Mouse (Mus musculus) neural tube, embryonic 11.5 days (tissue): ENCODE results near the gene Ranbp3l. TPM values are rescaled to one million over a fixed set of nuclear protein-coding genes. Genes with fewer than 3 reads are reported as not detected.

Experiments
- ATAC-seq: fragments of 200-750 bp; cut with Nextera tagmentation; 2 replicates; pipeline ENCODE4 v1.8.0; 2017; ENCODE audit warnings: moderate number of reproducible peaks, mild to moderate bottlenecking, moderate TSS enrichment, moderate library complexity; ENCODE audit not compliant: insufficient read depth, low FRiP score, low TSS enrichment
- DNase-seq: peaks from one replicate; pipeline ENCODE4 v3.0.0-alpha.2; 2015; ENCODE audit warnings: low spot score
- H3K27ac ChIP-seq: fragments of 300-500 bp; sonication (generic); 2 replicates; pipeline ENCODE4 v1.5.1; 2014; ENCODE audit warnings: low read depth, mild to moderate bottlenecking, low read length
- H3K27me3 ChIP-seq: fragments of 300-500 bp; sonication (generic); 2 replicates; pipeline ENCODE4 v1.6.1; 2014; ENCODE audit warnings: mild to moderate bottlenecking, low read length, mixed read lengths; ENCODE audit not compliant: control insufficient read depth, insufficient read depth
- H3K36me3 ChIP-seq: fragments of 300-500 bp; sonication (generic); 2 replicates; pipeline ENCODE4 v1.6.1; 2014; ENCODE audit warnings: mild to moderate bottlenecking, low read length, moderate library complexity, mixed read lengths; ENCODE audit not compliant: control insufficient read depth, insufficient read depth
- H3K4me1 ChIP-seq: fragments of 300-500 bp; sonication (generic); 2 replicates; pipeline ENCODE4 v1.6.1; 2014; ENCODE audit warnings: low read length, mixed read lengths; ENCODE audit not compliant: control insufficient read depth, insufficient read depth
- H3K4me2 ChIP-seq: fragments of 300-500 bp; sonication (generic); 2 replicates; pipeline ENCODE4 v1.6.1; 2014; ENCODE audit warnings: low read depth, mild to moderate bottlenecking, moderate library complexity
- H3K4me3 ChIP-seq: fragments of 300-500 bp; sonication (generic); 2 replicates; pipeline ENCODE4 v1.5.1; 2014; ENCODE audit warnings: low read depth, low read length
- H3K9ac ChIP-seq: fragments of 300-500 bp; sonication (generic); 2 replicates; pipeline ENCODE4 v1.6.1; 2014; ENCODE audit warnings: mild to moderate bottlenecking, low read length
- H3K9me3 ChIP-seq: fragments of 300-500 bp; sonication (generic); 2 replicates; pipeline ENCODE4 v1.6.1; 2016; ENCODE audit warnings: low read length; ENCODE audit not compliant: control insufficient read depth
- WGBS: fragments of 180-500 bp; shearing (Covaris S2); extraction: QIAGEN DNeasy Blood & Tissue Kit; methylation state at CpG from one replicate; pipeline ENCODE4 v1.1.7; 2014; 5-methylcytosine and 5-hydroxymethylcytosine counted together
- polyA plus RNA-seq: library from polyadenylated mRNA; unstranded; fragments of >200 nt; fragmentation: Nextera tagmentation; extraction: Ambion mirVana; gene quantifications from 2 replicates; pipeline ENCODE4 v1.2.1, GENCODE M21; 2014

Ranbp3l gene
- polyA plus RNA-seq, 1 experiment from 2014 or later = not detected

- Histone ChIP-seq H3K9ac (no peak overlapping the region), H3K4me1 (no peaks in the 10 kb centered on the region), H3K4me3 (no peak overlapping the region), H3K4me2 (no peak overlapping the region), H3K36me3 (peaks cover 3% of the 10 kb centered on the region; the same call in 1 of the 2 replicates), H3K27ac (no peak overlapping the region), H3K9me3 (no peaks in the 10 kb centered on the region), H3K27me3 (no peaks in the 10 kb centered on the region)
- no peak for ATAC-seq
- 94% methylated on average over 4 of the region's 4 CpGs for WGBS
- no peak for DNase-seq
These were observed 129.1 kb downstream of the Ranbp3l start for GRCm38 (mm10) chr15:9096865-9097264.

DNA sequence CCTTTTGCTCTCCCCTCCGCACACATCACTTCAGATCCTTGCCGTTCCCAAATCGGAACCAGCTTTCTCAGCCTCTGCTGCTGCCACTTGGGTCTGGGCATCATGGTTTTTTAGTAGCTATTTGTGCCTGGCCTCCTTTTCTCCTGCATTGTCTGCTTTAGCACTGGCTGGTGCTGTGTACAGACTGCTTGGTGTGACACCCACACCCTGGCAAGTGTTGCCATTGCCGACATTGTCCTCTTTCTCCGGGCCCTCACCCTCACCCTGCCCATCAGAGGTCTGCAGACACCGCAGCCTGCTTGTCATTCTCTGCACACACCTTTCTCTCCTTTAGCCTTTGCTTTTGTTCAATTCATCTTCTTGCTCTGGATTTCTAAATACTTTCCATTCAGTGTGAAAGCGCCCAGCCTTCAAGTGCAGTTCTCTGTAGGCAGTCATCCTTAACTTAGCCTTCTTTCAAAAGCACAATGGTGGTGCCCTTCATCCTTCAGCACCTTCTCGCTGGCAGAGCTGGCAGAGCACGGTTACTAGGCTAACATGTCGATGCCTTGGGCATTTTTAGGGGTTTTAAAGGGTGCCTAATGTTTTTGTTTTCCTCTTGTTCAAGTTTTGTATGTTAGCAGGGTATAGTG is 132.8 kb downstream of the Ranbp3l start:
- ATAC-seq (no peak), DNase-seq (no peak)
- Histone ChIP-seq H3K36me3 (peaks cover 2% of the 10 kb centered on the region; the same call in 1 of the 2 replicates), H3K27ac (no peak overlapping the region), H3K27me3 (no peaks in the 10 kb centered on the region), H3K9me3 (no peaks in the 10 kb centered on the region), H3K9ac (no peak overlapping the region), H3K4me2 (no peak overlapping the region), H3K4me3 (no peak overlapping the region), H3K4me1 (no peaks in the 10 kb centered on the region)
- 94% methylated on average over 10 of the region's 10 CpGs for WGBS

GRCm38 (mm10) chr15:9106303-9107074 is 138.7 kb downstream of the Ranbp3l start:
- Histone ChIP-seq H3K9ac (no peak overlapping the region), H3K4me1 (no peaks in the 10 kb centered on the region), H3K9me3 (no peaks in the 10 kb centered on the region), H3K4me3 (no peak overlapping the region), H3K27ac (no peak overlapping the region), H3K27me3 (no peaks in the 10 kb centered on the region), H3K36me3 (peaks cover 2% of the 10 kb centered on the region; the same call in 1 of the 2 replicates), H3K4me2 (no peak overlapping the region)
- no peak for ATAC-seq
- 82% methylated on average over 13 of the region's 13 CpGs for WGBS
- DNase-seq = no peak

DNA sequence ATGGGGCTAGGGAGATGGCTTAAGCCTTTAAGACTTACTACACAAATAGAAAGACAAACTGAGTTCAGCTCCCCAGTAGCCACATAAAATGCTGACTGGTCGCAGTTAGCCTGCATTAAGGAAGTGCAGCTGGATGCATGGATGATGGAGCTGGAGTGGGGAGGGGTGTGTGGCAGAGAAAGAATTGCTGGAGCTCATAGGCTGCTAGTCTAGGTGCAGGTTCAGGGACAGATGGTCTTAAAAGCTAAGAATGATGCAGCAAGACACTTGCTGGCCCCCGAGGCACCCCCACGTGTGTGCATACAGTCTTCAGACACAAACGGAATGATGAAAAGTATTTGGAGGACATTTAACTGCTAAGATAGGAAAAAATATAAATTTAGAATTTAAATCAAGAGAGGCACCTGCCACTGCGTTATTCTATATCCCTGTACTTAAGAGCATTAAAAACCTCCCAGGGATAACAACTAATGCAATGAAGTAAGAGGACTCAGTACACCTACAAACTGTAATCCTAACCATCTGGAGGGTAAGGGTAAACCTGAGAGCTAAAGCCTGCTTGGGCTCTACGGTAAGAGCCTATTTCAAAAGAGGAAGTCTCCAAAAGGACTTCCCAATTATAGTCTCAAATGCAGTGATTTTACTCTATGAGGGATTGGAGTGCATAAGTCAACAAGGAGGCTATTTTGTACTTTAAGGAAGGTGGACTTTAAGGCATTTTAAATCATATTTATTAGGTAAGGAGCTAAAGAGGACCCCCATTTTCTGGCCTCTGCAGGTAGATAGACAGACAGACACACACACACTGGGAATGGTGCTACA is 143.0 kb downstream of the Ranbp3l start:
- Histone ChIP-seq H3K4me1 (no peaks in the 10 kb centered on the region), H3K9me3 (no peaks in the 10 kb centered on the region), H3K27me3 (no peaks in the 10 kb centered on the region), H3K4me2 (no peak overlapping the region), H3K36me3 (peaks cover 7% of the 10 kb centered on the region), H3K27ac (no peak overlapping the region), H3K9ac (no peak overlapping the region), H3K4me3 (no peak overlapping the region)
- WGBS = 89% methylated on average over 6 of the region's 6 CpGs
- ATAC-seq (no peak), DNase-seq (no peak)

GRCm38 (mm10) chr15:9111648-9112047 is 143.9 kb downstream of the Ranbp3l start:
- Histone ChIP-seq H3K36me3 (peaks cover 9% of the 10 kb centered on the region), H3K4me3 (no peak overlapping the region), H3K27ac (no peak overlapping the region), H3K4me2 (no peak overlapping the region), H3K4me1 (no peaks in the 10 kb centered on the region), H3K27me3 (no peaks in the 10 kb centered on the region), H3K9ac (no peak overlapping the region), H3K9me3 (no peaks in the 10 kb centered on the region)
- DNase-seq (no peak), ATAC-seq (no peak)
- WGBS = 81% methylated on average over 3 of the region's 3 CpGs

DNA sequence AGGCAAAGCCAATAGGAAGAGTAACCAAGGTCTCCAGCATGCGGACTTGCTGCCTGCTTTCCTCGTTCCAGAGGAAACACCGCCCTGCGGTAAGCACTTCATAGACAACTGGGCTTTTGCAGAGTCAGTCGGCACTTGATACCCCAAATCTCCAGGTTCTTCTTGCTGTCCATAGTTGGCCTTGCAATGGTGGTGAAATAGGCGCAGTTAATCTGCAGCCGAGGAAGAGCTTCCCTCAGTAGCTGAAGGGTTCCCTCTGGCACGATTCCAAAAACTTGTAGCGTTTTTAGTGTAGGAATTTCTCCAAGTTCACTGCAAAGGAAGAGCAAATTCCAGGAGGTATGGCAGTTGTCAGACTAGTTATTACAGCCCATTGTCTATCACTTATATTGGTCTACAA is 145.8 kb downstream of the Ranbp3l start:
- Histone ChIP-seq H3K4me3 (no peak overlapping the region), H3K9me3 (no peaks in the 10 kb centered on the region), H3K4me1 (no peaks in the 10 kb centered on the region), H3K4me2 (no peak overlapping the region), H3K27ac (no peak overlapping the region), H3K27me3 (no peaks in the 10 kb centered on the region), H3K9ac (no peak overlapping the region), H3K36me3 (peaks cover 9% of the 10 kb centered on the region)
- ATAC-seq = no peak
- 90% methylated on average over 9 of the region's 9 CpGs for whole genome bisulfite sequencing
- no peak for DNase-seq

DNA sequence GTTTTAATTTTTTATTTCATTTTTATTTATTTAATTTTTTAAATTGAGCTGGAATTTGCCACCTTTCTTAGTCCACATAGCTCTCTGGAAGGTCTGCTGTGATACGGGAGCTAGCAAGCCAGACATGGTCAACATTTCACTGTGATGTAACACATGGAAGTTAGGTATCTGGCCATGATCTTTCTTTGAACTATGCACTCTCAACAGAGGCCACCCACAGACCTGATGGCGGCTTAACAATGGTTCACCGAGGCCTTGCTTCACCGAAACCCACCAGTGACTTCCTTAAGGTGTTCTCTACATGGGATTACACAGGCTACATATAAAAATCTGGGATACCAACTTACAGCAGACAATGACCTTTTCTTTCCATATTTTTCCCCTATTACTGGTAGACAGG is 146.4 kb downstream of the Ranbp3l start:
- no peaks in the 10 kb centered on the region for H3K4me1 ChIP-seq
- H3K27me3 ChIP-seq = no peaks in the 10 kb centered on the region
- ATAC-seq (no peak), DNase-seq (no peak)
- no peak overlapping the region for H3K27ac ChIP-seq
- WGBS = 87% methylated on average over 4 of the region's 4 CpGs
- H3K4me2 ChIP-seq = no peak overlapping the region
- peaks cover 12% of the 10 kb centered on the region for H3K36me3 ChIP-seq
- H3K9ac ChIP-seq = no peak overlapping the region
- H3K9me3 ChIP-seq = no peaks in the 10 kb centered on the region
- H3K4me3 ChIP-seq = no peak overlapping the region

DNA sequence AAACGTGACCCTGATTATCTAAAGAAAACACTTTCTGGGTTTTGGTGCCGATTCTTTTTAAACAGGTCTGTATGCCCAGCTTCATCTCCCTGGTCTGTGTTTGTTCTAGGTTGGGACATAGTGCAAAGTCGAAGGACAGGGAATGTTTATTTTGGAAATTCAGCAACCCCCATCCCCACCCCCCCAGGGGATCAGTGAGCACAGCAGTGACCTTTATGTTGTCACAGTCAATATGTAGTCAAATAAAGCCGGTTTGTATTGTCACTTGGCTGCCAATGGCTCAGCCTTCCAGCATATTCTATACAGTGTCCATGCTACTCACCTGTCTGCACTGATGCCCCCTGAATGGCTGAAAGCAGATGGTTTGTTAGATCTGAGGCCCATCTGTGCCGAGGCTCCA is 146.8 kb downstream of the Ranbp3l start:
- ATAC-seq = no peak
- H3K9ac ChIP-seq = no peak overlapping the region
- no peak for DNase-seq

More for the DNA sequence above, 146.8 kb downstream of the Ranbp3l start:
- H3K27ac ChIP-seq = no peak overlapping the region
- no peaks in the 10 kb centered on the region for H3K4me1 ChIP-seq
- no peak overlapping the region for H3K4me2 ChIP-seq
- WGBS = 75% methylated on average over 5 of the region's 5 CpGs
- peaks cover 12% of the 10 kb centered on the region for H3K36me3 ChIP-seq
- H3K9me3 ChIP-seq = no peaks in the 10 kb centered on the region
- H3K4me3 ChIP-seq = no peak overlapping the region
- H3K27me3 ChIP-seq = no peaks in the 10 kb centered on the region
